Mouse (Mus musculus) neural tube, embryonic 10.5 days (tissue): ENCODE results near the gene Twsg1.

Experiments used
- DNase-seq: peaks from one replicate; pipeline ENCODE4 v3.0.0-alpha.2; 2017; ENCODE audit warnings: low spot score; ENCODE audit errors: extremely low spot score

The Twsg1 gene

DNA sequence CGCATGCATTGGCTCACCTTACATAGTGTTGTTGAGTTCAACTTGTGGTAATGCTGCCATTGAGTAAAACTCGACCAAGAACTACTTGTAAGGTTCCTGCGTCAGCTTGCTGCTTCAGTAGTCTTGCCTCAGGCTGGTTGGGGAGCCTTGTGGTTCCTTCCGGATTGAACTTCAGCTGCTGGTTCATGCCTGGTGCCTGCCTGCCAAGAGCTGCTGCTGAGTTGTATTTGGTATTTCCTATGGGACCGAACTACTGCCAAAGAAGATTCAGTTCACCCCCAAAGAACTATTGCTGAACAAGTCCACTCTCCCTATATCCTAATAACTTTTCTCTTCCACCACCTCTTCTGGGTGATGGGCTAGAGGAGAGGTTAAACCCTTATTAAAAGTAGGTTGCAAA is 61.5 kb downstream of the Twsg1 start:
- DNase-seq, result no peak

DNA sequence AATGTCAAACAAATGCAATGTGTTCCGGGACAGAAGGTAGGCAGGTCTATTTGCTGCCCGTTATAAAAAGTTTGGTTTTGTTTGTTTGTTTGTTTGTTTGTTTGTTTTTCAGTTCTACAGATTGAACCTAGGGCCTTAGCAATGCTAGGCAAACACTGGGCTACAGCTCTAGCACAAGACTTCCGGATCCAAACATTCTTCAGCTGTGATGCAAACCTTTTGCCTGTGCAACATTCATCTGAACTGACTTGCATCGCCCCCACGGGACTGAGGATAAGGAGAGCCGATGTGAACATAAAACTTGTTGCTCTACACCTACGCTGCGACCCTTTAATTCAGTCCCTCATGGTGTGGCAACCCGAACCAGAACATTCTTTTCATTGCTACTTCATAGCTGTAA is 64.5 kb downstream of the Twsg1 start:
- DNase-seq, result no peak

GRCm38 (mm10) chr17:65885697-65886529 is 65.1 kb downstream of the Twsg1 start, which contains the start of gene Ralbp1:
Ralbp1 (minus strand) TSS chr17:65885798.
- DNase-seq, result peak; percentile 39

DNA sequence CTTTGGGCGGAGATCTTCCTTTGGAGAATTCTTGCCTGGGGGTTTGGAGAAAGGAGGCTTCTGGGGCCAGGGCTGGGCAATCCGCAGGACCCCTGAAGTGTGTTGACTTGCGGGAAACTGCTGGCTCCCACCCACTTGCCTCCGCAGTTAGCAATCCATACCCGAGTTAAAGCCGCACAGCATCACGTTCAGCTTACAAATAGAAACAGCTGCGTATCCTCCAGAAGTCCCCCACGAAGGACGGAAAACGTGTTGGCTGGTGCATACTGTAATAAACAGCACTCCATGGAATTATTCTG is 65.7 kb downstream of the Twsg1 start:
- no peak for DNase-seq

- peak; percentile 98 for DNase-seq
These were observed 66.2 kb downstream of the Twsg1 start for GRCm38 (mm10) chr17:65884691-65885397.

- peak; percentile 54 for DNase-seq
These were observed 66.9 kb downstream of the Twsg1 start for GRCm38 (mm10) chr17:65884061-65884669.

DNA sequence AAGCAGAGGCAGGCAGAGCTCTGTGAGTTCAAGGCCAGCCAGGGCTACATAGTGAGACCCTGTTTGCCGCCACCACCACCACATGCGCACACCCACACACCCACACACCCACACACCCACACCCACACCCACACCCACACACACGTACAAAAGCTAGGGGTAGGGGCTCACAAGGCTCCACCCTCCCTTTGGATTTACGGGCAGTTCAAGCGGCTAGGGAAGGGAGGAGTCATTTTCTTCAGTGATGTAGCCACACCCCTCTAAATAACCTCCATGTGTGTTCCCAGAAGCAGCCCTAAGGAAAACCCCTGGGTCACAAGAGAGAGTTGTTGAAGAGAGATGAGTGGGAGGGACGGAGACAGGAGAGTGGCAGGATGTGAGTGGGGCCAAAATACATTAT is 74.0 kb downstream of the Twsg1 start:
- DNase-seq, result no peak

DNA sequence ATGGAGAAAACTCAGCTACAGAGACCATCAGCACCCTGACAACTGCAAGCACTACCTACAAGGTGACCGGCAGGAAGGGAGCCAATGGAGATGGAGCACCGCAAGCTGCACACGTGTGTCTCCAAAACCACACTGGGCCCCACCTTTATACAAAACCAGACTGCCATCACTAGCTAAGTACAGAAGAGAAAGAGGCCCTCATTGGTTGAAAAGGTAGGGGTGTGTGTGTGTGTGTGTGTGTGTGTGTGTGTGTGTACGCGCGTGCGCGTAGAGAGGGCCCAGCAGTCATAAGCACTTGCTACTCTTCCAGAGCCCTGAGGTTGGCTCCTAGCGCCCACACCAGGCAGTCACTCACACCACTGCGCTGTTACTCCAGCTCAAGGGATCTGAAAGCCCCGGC is 77.2 kb downstream of the Twsg1 start:
- DNase-seq, result no peak

- DNase-seq, result no peak
These were observed 77.9 kb downstream of the Twsg1 start for GRCm38 (mm10) chr17:65873156-65873555.

- DNase-seq, result peak; percentile 42
These were observed 78.4 kb downstream of the Twsg1 start for GRCm38 (mm10) chr17:65872652-65873051.

GRCm38 (mm10) chr17:65872051-65872450 is 79.0 kb downstream of the Twsg1 start:
- no peak for DNase-seq
